10 mouse cellular contexts compared by ENCODE assay signal in the genomic region with DNA sequence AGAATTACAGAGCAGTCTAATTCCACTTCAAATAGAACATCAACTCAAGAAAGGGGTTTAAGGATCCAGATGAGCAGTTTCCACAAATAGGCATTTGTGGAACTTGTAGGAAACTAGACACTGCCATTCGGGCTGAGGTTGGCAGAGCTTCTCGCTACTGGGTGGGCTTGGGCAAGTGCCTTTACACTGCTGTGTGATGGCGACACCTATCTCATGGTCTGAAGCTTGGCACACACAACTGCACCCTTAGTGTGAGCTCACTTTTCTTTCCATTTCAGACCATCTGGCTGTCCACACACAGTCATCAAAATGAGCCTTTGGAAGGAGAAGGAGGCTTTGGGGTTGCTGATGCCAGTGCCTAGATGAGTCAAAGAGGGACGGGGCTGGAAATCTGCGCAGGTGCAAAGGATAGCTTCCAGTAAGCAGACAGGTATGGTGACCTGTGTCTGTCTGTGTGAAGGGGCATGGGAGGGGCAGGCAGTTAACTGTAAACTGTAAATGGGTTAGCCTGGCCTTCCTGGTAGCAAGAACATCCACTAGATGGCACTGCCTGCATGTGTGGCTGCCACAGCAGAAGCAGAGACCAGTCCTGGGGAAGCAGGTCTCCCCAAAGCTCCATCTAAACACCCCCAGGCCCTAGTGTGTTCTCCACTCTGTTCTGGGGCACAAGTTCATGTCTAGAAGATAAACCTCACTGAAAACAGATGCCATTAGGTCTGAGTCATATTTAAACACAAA.
DNase-seq lines count a peak whose midpoint lies in the region; ATAC-seq and TF ChIP-seq lines count a peak whose summit lies in the region.
"Had no signal": no experiment of that assay in that cellular context is flagged by ENCODE, and none has a peak within 500 bp of the region (broad histone marks: within the 10 kb centered on the region; RNA-seq: fewer than 3 reads in every experiment).

No protein-coding gene starts in this region.

- no peak overlapping the region for H3K4me3 ChIP-seq in liver, embryonic 11.5 days (ENCODE audit: low read depth, low read length)
- H3K4me3 ChIP-seq in cortical plate, adult 2 months (ENCODE audit: insufficient read depth, low read length) = no peak overlapping the region
- no peak overlapping the region for H3K4me3 ChIP-seq in kidney, embryonic 16.5 days (ENCODE audit: low read length)
- no peak overlapping the region for H3K4me3 ChIP-seq in lung, adult 2 months (replicated peaks; ENCODE audit: extremely low read depth, low read depth, low read length)
- H3K4me3 ChIP-seq: embryonic facial prominence, embryonic 12.5 days; liver, embryonic 15.5 days had no signal

- ATAC-seq in liver, embryonic 11.5 days (replicated peaks; ENCODE audit: low FRiP score) = no peak
- ATAC-seq in kidney, embryonic 16.5 days (ENCODE audit: low FRiP score, low TSS enrichment) = 0 out of 2 replicates have a peak, but pooled peaks have one; percentile 27
- no peak for ATAC-seq in monocyte, adult 5-6 weeks (replicated peaks; ENCODE audit: insufficient number of reproducible peaks, low FRiP score, low TSS enrichment, poor library complexity, severe bottlenecking)

- H3K27me3 ChIP-seq in liver, embryonic 11.5 days (replicated peaks; ENCODE audit: control insufficient read depth, insufficient read depth, low read length) = no peaks in the 10 kb centered on the region
- H3K27me3 ChIP-seq in kidney, embryonic 16.5 days (ENCODE audit: insufficient read depth, low read length) = no peaks in the 10 kb centered on the region; the same call in 1 of the 2 replicates
- H3K27me3 ChIP-seq: embryonic facial prominence, embryonic 12.5 days; liver, embryonic 15.5 days had no signal

- H3K27ac ChIP-seq in liver, embryonic 11.5 days (ENCODE audit: low read depth, low read length) = no peak overlapping the region
- no peak overlapping the region for H3K27ac ChIP-seq in cortical plate, adult 2 months (ENCODE audit: insufficient read depth, low read length)
- no peak overlapping the region for H3K27ac ChIP-seq in kidney, embryonic 16.5 days (ENCODE audit: low read length)
- H3K27ac ChIP-seq: embryonic facial prominence, embryonic 12.5 days; liver, embryonic 15.5 days had no signal

- no peak for TF ChIP-seq POLR2A in cortical plate, adult 2 months (IDR thresholded peaks at IDR 0.05; ENCODE audit: extremely low read depth, insufficient read depth, low read length)
- no peak for TF ChIP-seq POLR2A in lung, adult 2 months (IDR thresholded peaks at IDR 0.05; ENCODE audit: borderline replicate concordance, extremely low read depth, low read depth, low read length)

- no peak overlapping the region for H3K9ac ChIP-seq in liver, embryonic 11.5 days (ENCODE audit: low read depth, low read length)
- no peak overlapping the region for H3K9ac ChIP-seq in kidney, embryonic 16.5 days (replicated peaks; ENCODE audit: low read length)
- H3K9ac ChIP-seq: embryonic facial prominence, embryonic 12.5 days; liver, embryonic 15.5 days had no signal

- no peaks in the 10 kb centered on the region for H3K4me1 ChIP-seq in liver, embryonic 11.5 days (replicated peaks; ENCODE audit: control insufficient read depth, insufficient read depth, low read length)
- no peaks in the 10 kb centered on the region for H3K4me1 ChIP-seq in cortical plate, adult 2 months (ENCODE audit: control insufficient read depth, insufficient read depth, low read length)
- no peaks in the 10 kb centered on the region for H3K4me1 ChIP-seq in kidney, embryonic 16.5 days (ENCODE audit: insufficient read depth, low read length)
- no peaks in the 10 kb centered on the region for H3K4me1 ChIP-seq in lung, adult 2 months (ENCODE audit: control insufficient read depth, insufficient read depth, low read length)
- H3K4me1 ChIP-seq: embryonic facial prominence, embryonic 12.5 days; liver, embryonic 15.5 days had no signal

- no peaks in the 10 kb centered on the region for H3K36me3 ChIP-seq in liver, embryonic 11.5 days (ENCODE audit: control insufficient read depth, insufficient read depth, low read length)
- no peaks in the 10 kb centered on the region for H3K36me3 ChIP-seq in kidney, embryonic 16.5 days (ENCODE audit: insufficient read depth, low read length)
- H3K36me3 ChIP-seq: embryonic facial prominence, embryonic 12.5 days; liver, embryonic 15.5 days had no signal

- no peaks in the 10 kb centered on the region for H3K9me3 ChIP-seq in liver, embryonic 11.5 days (ENCODE audit: control insufficient read depth, low read length)
- H3K9me3 ChIP-seq in kidney, embryonic 16.5 days (ENCODE audit: low read length) = peaks cover 5% of the 10 kb centered on the region; the same call in 1 of the 2 replicates
- H3K9me3 ChIP-seq: embryonic facial prominence, embryonic 12.5 days; liver, embryonic 15.5 days had no signal

- DNase-seq in liver (peak; percentile 24), ZHBTc4 (ENCODE audit: low read depth, low spot score) (peak; percentile 41)
- no peak for DNase-seq in liver, embryonic 11.5 days (ENCODE audit: low spot score)
- no peak for DNase-seq in lung, adult 2 months
- DNase-seq in yolk sac, embryonic 10.5 days (ENCODE audit: low spot score) = peak; percentile 7

- WGBS in liver, embryonic 11.5 days = 69% methylated on average over 5 of the region's 5 CpGs
- 77% methylated on average over 5 of the region's 5 CpGs for WGBS in kidney, embryonic 16.5 days
- WGBS in lung, adult 2 months = 65% methylated on average over 5 of the region's 5 CpGs

- no peak overlapping the region for H3K4me2 ChIP-seq in liver, embryonic 11.5 days
- H3K4me2 ChIP-seq in kidney, embryonic 16.5 days (replicated peaks; ENCODE audit: low read depth, low read length) = no peak overlapping the region
- H3K4me2 ChIP-seq: embryonic facial prominence, embryonic 12.5 days; liver, embryonic 15.5 days had no signal

- TF ChIP-seq CTCF in cortical plate, adult 2 months (IDR thresholded peaks at IDR 0.05; ENCODE audit: extremely low read depth, insufficient read depth, low read length) = peak; percentile 95
- TF ChIP-seq CTCF in lung, adult 2 months (IDR thresholded peaks at IDR 0.05; ENCODE audit: insufficient read depth, low read length) = peak; percentile 71

Comparison
In these comparisons a context has a peak if more than half of its experiments do, and no peak if none do; other contexts are left out.
1. DNase-seq: peak in liver (single experiment), ZHBTc4 (single experiment) and yolk sac, embryonic 10.5 days (single experiment); none in liver, embryonic 11.5 days (single experiment) and lung, adult 2 months (single experiment).